Mouse (Mus musculus) left cerebral cortex, adult 18-20 months (tissue): ENCODE measurements around the gene Tgfb3. TPM values are rescaled to one million over a fixed set of nuclear protein-coding genes. Genes with fewer than 3 reads are reported as not detected.

Source experiments
- DNase-seq, 2 experiments: peaks; one replicate each; pipeline ENCODE4 v3.0.0; 2021 to 2022; ENCODE audit warnings: low spot score in 2 of 2, mixed read lengths in 1 of 2
- total RNA-seq, 2 experiments: library from RNA; stranded (reverse); gene quantifications; 2 replicates each; pipeline ENCODE4 v1.2.3; 2021

Tgfb3 gene
- total RNA-seq, 2 experiments from 2014 or later: 16.4 to 17.9 TPM

GRCm38 (mm10) chr12:86036368-86037166 is 42.3 kb downstream of the Tgfb3 start:
- DNase-seq: no peak

GRCm38 (mm10) chr12:86035586-86035985 is 43.3 kb downstream of the Tgfb3 start:
- DNase-seq: no peak

- no peak for DNase-seq
Observed at GRCm38 (mm10) chr12:86030932-86031331, 47.9 kb downstream of the Tgfb3 start.

- no peak for DNase-seq
Observed at GRCm38 (mm10) chr12:86027747-86028146, 51.1 kb downstream of the Tgfb3 start.

GRCm38 (mm10) chr12:86027000-86027399 is 51.8 kb downstream of the Tgfb3 start:
- no peak for DNase-seq

- DNase-seq: no peak
Observed at GRCm38 (mm10) chr12:86025480-86025879, 53.4 kb downstream of the Tgfb3 start.

- no peak for DNase-seq
Observed at GRCm38 (mm10) chr12:86024426-86024825, 54.4 kb downstream of the Tgfb3 start.

- no peak for DNase-seq
Observed at GRCm38 (mm10) chr12:86023081-86023871, 55.6 kb downstream of the Tgfb3 start.

- DNase-seq: no peak
Observed at GRCm38 (mm10) chr12:86022282-86022984, 56.4 kb downstream of the Tgfb3 start.

GRCm38 (mm10) chr12:86021583-86021982 is 57.3 kb downstream of the Tgfb3 start:
- DNase-seq: no peak

GRCm38 (mm10) chr12:86017360-86017759 is 61.5 kb downstream of the Tgfb3 start:
- no peak for DNase-seq

GRCm38 (mm10) chr12:86015114-86015513 is 63.7 kb downstream of the Tgfb3 start:
- no peak for DNase-seq

- no peak for DNase-seq
Observed at GRCm38 (mm10) chr12:86014621-86015020, 64.2 kb downstream of the Tgfb3 start.

GRCm38 (mm10) chr12:86014174-86014573 is 64.7 kb downstream of the Tgfb3 start:
- DNase-seq: no peak

GRCm38 (mm10) chr12:86012195-86012594 is 66.6 kb downstream of the Tgfb3 start:
- DNase-seq: no peak

GRCm38 (mm10) chr12:86010656-86011055 is 68.2 kb downstream of the Tgfb3 start:
- DNase-seq: no peak

- DNase-seq: no peak
Observed at GRCm38 (mm10) chr12:86007377-86007776, 71.5 kb downstream of the Tgfb3 start.
